Mouse (Mus musculus) brain, embryonic 14.5 days (tissue): ENCODE measurements around the gene Btbd9.

Source experiments
- CTCF ChIP-seq: fragments of 200-500 bp; IDR thresholded peaks from 2 replicates; pipeline ENCODE4 v1.5.1; 2012; ENCODE audit warnings: inconsistent platforms, mild to moderate bottlenecking, moderate library complexity, borderline replicate concordance; ENCODE audit not compliant: insufficient read depth, insufficient read length; ENCODE audit errors: extremely low read depth
- POLR2A ChIP-seq: fragments of 200-500 bp; IDR thresholded peaks from 2 replicates; pipeline ENCODE4 v1.6.1; 2012; ENCODE audit warnings: mild to moderate bottlenecking, inconsistent platforms, borderline replicate concordance; ENCODE audit not compliant: poor library complexity, insufficient read depth, insufficient read length, severe bottlenecking; ENCODE audit errors: extremely low read depth

- no peak for TF ChIP-seq POLR2A
- no peak for TF ChIP-seq CTCF
These were observed 69.4 kb downstream of the Btbd9 start for GRCm38 (mm10) chr17:30506916-30507315.
